Mouse (Mus musculus) adrenal gland, postnatal 10 days (tissue): ENCODE measurements around the gene Galnt2. TPM values are rescaled to one million over a fixed set of nuclear protein-coding genes. Genes with fewer than 3 reads are reported as not detected.
A peak's percentile ranks its signal among the peaks of the same experiment; 100 is the strongest.

Source experiments
- DNase-seq: peaks from one replicate; pipeline ENCODE4 v3.0.0; 2021; ENCODE audit warnings: mixed read lengths
- total RNA-seq, 2 experiments: library from RNA; stranded (reverse); gene quantifications; 2 replicates each; pipeline ENCODE4 v1.2.3; 2021

The Galnt2 gene
- total RNA-seq, 2 experiments from 2014 or later, result 60.1 to 67.6 TPM

- DNase-seq, result no peak
These were observed 142.6 kb downstream of the Galnt2 start for GRCm38 (mm10) chr8:124373753-124374152.

DNA sequence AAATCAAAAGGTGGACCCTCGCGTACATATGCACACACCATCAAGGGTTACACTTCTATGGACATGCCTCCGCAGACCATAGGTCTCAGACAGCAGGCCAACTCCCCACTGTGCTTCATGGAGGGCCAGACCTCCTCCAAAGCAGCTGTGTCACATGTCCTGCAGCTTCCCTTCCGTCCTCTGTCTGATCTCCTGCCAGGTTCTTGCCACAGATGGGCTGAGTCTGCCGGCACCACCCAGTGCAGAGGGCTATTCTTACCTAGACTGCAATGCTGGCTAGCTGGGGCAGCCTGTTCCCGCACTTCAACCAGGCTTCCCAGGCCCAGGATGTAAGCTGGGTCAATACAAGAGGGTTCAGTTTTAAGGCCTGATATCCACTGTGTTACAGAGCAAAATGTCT lies 144.0 kb downstream of the Galnt2 start:
- DNase-seq, result peak; percentile 48

- DNase-seq, result no peak
These were observed 144.5 kb downstream of the Galnt2 start for GRCm38 (mm10) chr8:124375727-124376126.

GRCm38 (mm10) chr8:124376406-124376805 lies 145.2 kb downstream of the Galnt2 start:
- DNase-seq, result no peak

- no peak for DNase-seq
These were observed 148.1 kb downstream of the Galnt2 start for GRCm38 (mm10) chr8:124379289-124379688.

DNA sequence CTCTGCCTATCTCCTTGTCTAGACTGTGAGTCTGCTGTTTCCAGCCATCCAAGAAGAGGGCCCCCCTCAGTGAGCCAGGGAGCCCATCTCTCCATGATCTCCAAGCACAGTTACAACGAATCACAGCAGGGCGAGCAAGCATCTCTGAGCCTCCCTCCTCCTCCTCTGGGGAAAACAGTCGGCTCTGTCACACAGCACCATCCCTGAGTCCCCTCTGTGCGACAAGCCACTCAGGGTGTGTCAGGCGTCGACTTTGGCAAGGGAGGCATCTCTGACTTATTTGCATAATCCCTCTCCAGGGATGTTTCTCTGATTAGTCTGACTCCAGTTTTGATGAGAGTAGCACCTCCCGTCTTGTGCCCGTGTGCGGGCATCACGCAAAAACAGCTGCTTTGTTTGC lies 151.0 kb downstream of the Galnt2 start:
- DNase-seq, result no peak

- DNase-seq, result no peak
These were observed 153.1 kb downstream of the Galnt2 start for GRCm38 (mm10) chr8:124384336-124384735.

DNA sequence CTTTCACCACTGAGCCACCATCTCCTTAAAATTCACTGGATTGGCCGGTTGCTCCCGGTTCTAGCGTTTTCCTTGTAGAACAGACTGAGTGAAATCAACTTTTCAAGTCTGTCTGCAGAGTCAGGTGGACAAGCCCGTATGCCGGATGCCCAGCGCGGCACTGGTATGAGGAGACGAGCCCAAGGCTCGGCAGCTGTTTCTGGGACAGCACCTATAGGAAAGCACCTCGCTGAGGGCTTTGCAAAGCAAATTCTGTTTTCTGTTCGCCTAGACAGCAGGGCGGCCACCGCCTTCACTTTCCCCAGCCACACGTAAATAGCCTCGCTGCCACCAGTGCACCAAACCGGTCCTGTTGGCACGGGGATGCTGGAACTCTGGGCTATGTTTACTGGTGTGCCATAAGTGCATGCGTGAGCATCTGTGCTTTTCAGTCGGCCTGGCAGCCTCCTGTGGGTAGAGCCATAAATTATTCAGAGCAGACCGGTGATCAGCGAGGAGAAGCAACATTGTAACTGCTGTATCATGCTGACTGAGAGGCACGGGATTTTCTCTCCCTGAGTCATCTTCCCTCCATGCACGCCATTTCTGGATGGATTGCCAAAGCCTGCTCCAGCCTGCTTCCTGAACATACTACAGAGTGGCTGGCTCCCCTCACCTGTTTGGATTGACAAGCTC lies 155.2 kb downstream of the Galnt2 start:
- peak; percentile 43 for DNase-seq

- DNase-seq, result no peak
These were observed 158.3 kb downstream of the Galnt2 start for GRCm38 (mm10) chr8:124389495-124389894.

DNA sequence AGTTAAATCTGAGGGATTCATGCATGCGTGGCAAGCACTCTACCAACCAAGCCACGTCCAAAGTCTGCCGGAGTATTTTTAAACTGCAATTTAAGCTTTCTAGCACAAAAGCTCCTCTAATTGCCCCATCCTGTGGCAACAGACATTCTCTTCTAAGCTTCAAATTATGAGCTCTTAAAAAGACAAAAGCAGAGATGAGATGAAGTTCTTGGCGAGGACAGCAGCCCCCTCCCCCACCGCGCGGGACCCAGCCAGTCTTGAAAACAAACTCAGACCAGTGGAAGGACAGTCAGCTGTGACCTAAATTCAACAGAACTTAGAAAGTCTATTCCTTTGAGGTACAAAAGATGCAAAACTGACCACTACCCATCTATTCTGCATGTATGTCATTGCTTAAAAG lies 160.0 kb downstream of the Galnt2 start:
- no peak for DNase-seq

- no peak for DNase-seq
These were observed 161.3 kb downstream of the Galnt2 start for GRCm38 (mm10) chr8:124392271-124393012.

GRCm38 (mm10) chr8:124393013-124393412 lies 161.8 kb downstream of the Galnt2 start:
- DNase-seq, result no peak

DNA sequence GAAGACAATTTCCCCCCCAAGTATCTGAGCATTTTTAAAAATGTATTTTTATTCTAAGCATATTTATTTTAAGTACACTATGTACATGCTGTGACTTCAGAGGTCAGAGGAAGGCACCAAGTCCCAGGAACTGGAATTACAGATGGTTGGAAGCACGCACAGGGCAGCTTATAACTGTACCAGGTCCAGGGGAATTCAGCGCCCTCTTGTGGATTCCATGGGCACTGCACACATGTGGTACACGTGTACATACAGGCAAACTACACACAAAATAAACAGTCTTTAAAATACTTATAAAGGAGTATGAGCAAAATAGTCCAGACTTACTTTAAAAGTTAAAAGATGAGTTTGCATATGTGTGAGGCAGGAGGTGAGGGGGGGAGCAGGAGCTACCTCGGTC lies 162.7 kb downstream of the Galnt2 start:
- no peak for DNase-seq

GRCm38 (mm10) chr8:124394951-124395350 lies 163.8 kb downstream of the Galnt2 start:
- no peak for DNase-seq

Other genes with a start within 250 kb of the Galnt2 start
- 10 to 100 TPM; 18.9 to 25.4 TPM for gene Abcb10, start 248.3 kb upstream of the Galnt2 start, total RNA-seq
- gene Taf5l, start 210.0 kb upstream of the Galnt2 start, total RNA-seq, result 10 to 100 TPM; 26.5 to 26.8 TPM
- gene Urb2, start 209.9 kb upstream of the Galnt2 start, total RNA-seq, result 10 to 100 TPM; 10.5 to 12.3 TPM
- 1 to 10 TPM; 4.4 to 6.8 TPM for gene Pgbd5, start 208.3 kb downstream of the Galnt2 start, total RNA-seq